13 mouse cellular contexts compared by ENCODE assay signal in the genomic region with DNA sequence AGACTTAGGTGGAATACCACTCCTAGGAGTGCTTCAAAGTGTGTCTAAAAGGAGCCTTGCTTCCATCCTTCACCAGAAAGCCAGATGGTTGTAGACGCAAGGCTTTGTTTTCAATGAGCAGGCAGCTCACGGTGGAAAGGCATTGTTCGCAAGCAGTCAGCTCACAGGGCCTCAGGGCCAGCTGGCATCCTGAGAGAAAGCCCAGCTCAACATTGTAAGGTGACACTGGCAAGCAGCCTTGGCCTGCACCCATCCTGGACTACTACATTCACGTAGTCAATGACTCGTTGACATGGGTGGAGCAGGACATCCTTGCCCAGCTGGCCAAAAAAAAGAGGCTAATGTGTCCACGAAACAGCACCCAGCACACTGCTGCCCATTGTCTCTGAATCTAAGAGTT.
A peak's percentile ranks its signal among the peaks of the same experiment; 100 is the strongest.
DNase-seq lines count a peak whose midpoint lies in the region; ATAC-seq and TF ChIP-seq lines count a peak whose summit lies in the region.
"Had no signal": no experiment of that assay in that cellular context is flagged by ENCODE, and none has a peak within 500 bp of the region (broad histone marks: within the 10 kb centered on the region; RNA-seq: fewer than 3 reads in every experiment).

No protein-coding gene starts in this region.

- ATAC-seq in embryonic facial prominence, embryonic 14.5 days (ENCODE audit: low read depth): no peak
- ATAC-seq in neural tube, embryonic 14.5 days (ENCODE audit: low read depth): no peak

- H3K27ac ChIP-seq in embryonic facial prominence, embryonic 14.5 days (replicated peaks; ENCODE audit: low read depth, low read length): no peak overlapping the region
- no peak overlapping the region for H3K27ac ChIP-seq in embryonic facial prominence, embryonic 10.5 days (replicated peaks)
- 0 out of 2 replicates have a peak overlapping the region, but pooled peaks have one; percentile 1 for H3K27ac ChIP-seq in neural tube, embryonic 14.5 days (ENCODE audit: low read depth, low read length)
- H3K27ac ChIP-seq: heart, adult 2 months had no signal

- no peaks in the 10 kb centered on the region for H3K4me1 ChIP-seq in embryonic facial prominence, embryonic 14.5 days (ENCODE audit: control insufficient read depth, insufficient read depth, low read length)
- peaks cover 7% of the 10 kb centered on the region for H3K4me1 ChIP-seq in embryonic facial prominence, embryonic 10.5 days
- H3K4me1 ChIP-seq in neural tube, embryonic 14.5 days (ENCODE audit: control insufficient read depth, insufficient read depth, low read length): no peaks in the 10 kb centered on the region
- H3K4me1 ChIP-seq in lung, adult 2 months (ENCODE audit: control insufficient read depth, insufficient read depth, low read length): no peaks in the 10 kb centered on the region
- H3K4me1 ChIP-seq: megakaryocyte, embryonic 14.5 days had no signal

- 67% methylated on average over 6 of the region's 6 CpGs for WGBS in embryonic facial prominence, embryonic 14.5 days
- WGBS in embryonic facial prominence, embryonic 10.5 days: 77% methylated on average over 6 of the region's 6 CpGs
- 47% methylated on average over 6 of the region's 6 CpGs for WGBS in neural tube, embryonic 14.5 days
- 74% methylated on average over 6 of the region's 6 CpGs for WGBS in lung, adult 2 months

- DNase-seq in embryonic facial prominence, embryonic 14.5 days (ENCODE audit: low spot score): peak; percentile 22
- no peak for DNase-seq in embryonic facial prominence, embryonic 10.5 days (ENCODE audit: low spot score)
- DNase-seq in layer of hippocampus, adult 9-11 months: peak; percentile 61
- no peak for DNase-seq in layer of hippocampus, adult 8-10 months (ENCODE audit: low spot score in 2 of 2)
- DNase-seq in cerebellum, postnatal 14 days: peak; percentile 46 to 50
- DNase-seq in kidney, adult 18-20 months: no peak
- no peak for DNase-seq in lung, adult 2 months
- DNase-seq: kidney, postnatal 36 days; thymus, adult 18-20 months had no signal

- no peak overlapping the region for H3K4me2 ChIP-seq in embryonic facial prominence, embryonic 14.5 days (ENCODE audit: low read depth, low read length)
- H3K4me2 ChIP-seq in neural tube, embryonic 14.5 days (ENCODE audit: low read depth, low read length): no peak overlapping the region

- no peak overlapping the region for H3K9ac ChIP-seq in embryonic facial prominence, embryonic 14.5 days (ENCODE audit: low read depth, low read length)
- no peak overlapping the region for H3K9ac ChIP-seq in neural tube, embryonic 14.5 days (replicated peaks; ENCODE audit: low read depth, low read length)

- TF ChIP-seq CTCF in lung, adult 2 months (IDR thresholded peaks at IDR 0.05; ENCODE audit: insufficient read depth, low read length): no peak

- no peak overlapping the region for H3K4me3 ChIP-seq in embryonic facial prominence, embryonic 14.5 days (ENCODE audit: low read depth, low read length)
- H3K4me3 ChIP-seq in embryonic facial prominence, embryonic 10.5 days: no peak overlapping the region
- no peak overlapping the region for H3K4me3 ChIP-seq in neural tube, embryonic 14.5 days (ENCODE audit: low read depth, low read length)
- H3K4me3 ChIP-seq in lung, adult 2 months (replicated peaks; ENCODE audit: extremely low read depth, low read depth, low read length): no peak overlapping the region
- H3K4me3 ChIP-seq: heart, adult 2 months; megakaryocyte, embryonic 14.5 days had no signal

- H3K9me3 ChIP-seq in embryonic facial prominence, embryonic 14.5 days (ENCODE audit: control insufficient read depth, low read length): no peaks in the 10 kb centered on the region
- H3K9me3 ChIP-seq in embryonic facial prominence, embryonic 10.5 days: no peaks in the 10 kb centered on the region
- no peaks in the 10 kb centered on the region for H3K9me3 ChIP-seq in neural tube, embryonic 14.5 days (ENCODE audit: control insufficient read depth, low read length)
- H3K9me3 ChIP-seq: G1E; megakaryocyte, embryonic 14.5 days had no signal

- H3K36me3 ChIP-seq in embryonic facial prominence, embryonic 14.5 days (ENCODE audit: control insufficient read depth, insufficient read depth, low read length): no peaks in the 10 kb centered on the region
- no peaks in the 10 kb centered on the region for H3K36me3 ChIP-seq in embryonic facial prominence, embryonic 10.5 days (replicated peaks)
- H3K36me3 ChIP-seq in neural tube, embryonic 14.5 days (ENCODE audit: control insufficient read depth, insufficient read depth, low read length): no peaks in the 10 kb centered on the region
- H3K36me3 ChIP-seq: G1E had no signal

- no peaks in the 10 kb centered on the region for H3K27me3 ChIP-seq in embryonic facial prominence, embryonic 14.5 days (replicated peaks; ENCODE audit: control insufficient read depth, insufficient read depth, low read length)
- H3K27me3 ChIP-seq in embryonic facial prominence, embryonic 10.5 days (replicated peaks; ENCODE audit: low read depth, poor library complexity, severe bottlenecking): no peaks in the 10 kb centered on the region
- H3K27me3 ChIP-seq in neural tube, embryonic 14.5 days (ENCODE audit: control insufficient read depth, insufficient read depth, low read length): no peaks in the 10 kb centered on the region

- TF ChIP-seq POLR2A in lung, adult 2 months (IDR thresholded peaks at IDR 0.05; ENCODE audit: borderline replicate concordance, extremely low read depth, low read depth, low read length): no peak

Comparison
In these comparisons a context has a peak if more than half of its experiments do, and no peak if none do; other contexts are left out.
1. DNase-seq: peak in embryonic facial prominence, embryonic 14.5 days (single experiment), layer of hippocampus, adult 9-11 months (single experiment) and cerebellum, postnatal 14 days (2 of 2); none in embryonic facial prominence, embryonic 10.5 days (single experiment), layer of hippocampus, adult 8-10 months (0 of 2), kidney, adult 18-20 months (single experiment) and lung, adult 2 months (single experiment).